Mouse (Mus musculus) cortical plate, adult 2 months (tissue): Measurements from ENCODE around the gene Dyrk1a.

ENCODE experiments used
- CTCF ChIP-seq: fragments of 200-500 bp; IDR thresholded peaks from 2 replicates; pipeline ENCODE4 v1.5.1; 2011; ENCODE audit warnings: mild to moderate bottlenecking, control low read depth, low read length; ENCODE audit not compliant: insufficient read depth; ENCODE audit errors: extremely low read depth
- POLR2A ChIP-seq: fragments of 200-500 bp; IDR thresholded peaks from 2 replicates; pipeline ENCODE4 v1.6.1; 2011; ENCODE audit warnings: mild to moderate bottlenecking, low read length, control low read depth; ENCODE audit not compliant: insufficient read depth; ENCODE audit errors: extremely low read depth

DNA sequence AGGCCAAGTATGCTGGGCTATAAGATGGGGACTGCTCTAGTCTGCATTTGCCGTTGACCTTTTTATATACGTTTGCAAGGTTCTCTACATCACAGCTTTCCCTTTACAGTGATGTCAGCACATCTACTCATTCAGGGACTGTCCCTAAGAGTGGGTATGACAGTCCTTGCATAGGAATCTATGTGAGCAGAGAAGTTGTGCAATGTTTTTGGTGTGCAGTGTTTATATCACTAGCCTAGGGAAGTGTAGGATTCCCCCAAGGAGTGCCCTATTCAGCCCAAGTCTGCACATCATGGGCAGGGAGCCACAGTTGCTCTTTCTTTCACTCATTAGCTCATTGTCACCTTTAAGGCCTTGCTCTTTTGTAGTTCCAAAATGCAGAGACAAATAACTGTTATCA lies 78.1 kb downstream of the Dyrk1a start:
- TF ChIP-seq CTCF (no peak), POLR2A (no peak)
